Mouse (Mus musculus) thymus, adult 2 months (tissue): ENCODE measurements around the gene Med12l.

Source experiments
- CTCF ChIP-seq: fragments of 200-500 bp; IDR thresholded peaks from 2 replicates; pipeline ENCODE4 v1.5.1; 2012; ENCODE audit warnings: mild to moderate bottlenecking, control low read depth, low read length, moderate library complexity, borderline replicate concordance; ENCODE audit not compliant: control insufficient read depth, poor library complexity, insufficient read depth; ENCODE audit errors: extremely low read depth
- POLR2A ChIP-seq: fragments of 200-500 bp; IDR thresholded peaks from 2 replicates; pipeline ENCODE4 v1.6.1; 2012; ENCODE audit warnings: mild to moderate bottlenecking, low read length, control low read depth, moderate library complexity; ENCODE audit not compliant: control insufficient read depth, poor library complexity, insufficient read depth; ENCODE audit errors: extremely low read depth

GRCm38 (mm10) chr3:59104462-59104861 lies 98.8 kb downstream of the Med12l start:
- TF ChIP-seq POLR2A (no peak), CTCF (no peak)
